Mouse (Mus musculus) embryonic facial prominence, embryonic 15.5 days (tissue): ENCODE measurements at regions not wholly inside any gene's neighbourhood (a gene's known extent, or its start where the extent isn't known, plus 50 kb on each side); places are given as distances from the start of the nearest gene placed in this dataset.

Experiments
- ATAC-seq: fragments of 200-750 bp; cut with Nextera tagmentation; 2 replicates; pipeline ENCODE4 v1.8.0; 2017; ENCODE audit warnings: low read depth, moderate TSS enrichment; ENCODE audit not compliant: insufficient number of reproducible peaks, low FRiP score, low TSS enrichment
- H3K27ac ChIP-seq: fragments of 300-500 bp; sonication (generic); replicated peaks from 2 replicates; pipeline ENCODE4 v1.5.1; 2015; ENCODE audit warnings: mild to moderate bottlenecking, inconsistent platforms
- H3K27me3 ChIP-seq: fragments of 300-500 bp; sonication (generic); 2 replicates; pipeline ENCODE4 v1.6.1; 2015; ENCODE audit warnings: inconsistent platforms
- H3K36me3 ChIP-seq: fragments of 300-500 bp; sonication (generic); 2 replicates; pipeline ENCODE4 v1.6.1; 2015; ENCODE audit warnings: mild to moderate bottlenecking, inconsistent platforms
- H3K4me1 ChIP-seq: fragments of 300-500 bp; sonication (generic); 2 replicates; pipeline ENCODE4 v1.6.1; 2015; ENCODE audit warnings: inconsistent platforms
- H3K4me2 ChIP-seq: fragments of 300-500 bp; sonication (generic); replicated peaks from 2 replicates; pipeline ENCODE4 v1.6.1; 2015; ENCODE audit warnings: mild to moderate bottlenecking, inconsistent platforms
- H3K4me3 ChIP-seq: fragments of 300-500 bp; sonication (generic); replicated peaks from 2 replicates; pipeline ENCODE4 v1.5.1; 2015; ENCODE audit warnings: mild to moderate bottlenecking, inconsistent platforms
- H3K9ac ChIP-seq: fragments of 300-500 bp; sonication (generic); 2 replicates; pipeline ENCODE4 v1.6.1; 2015; ENCODE audit warnings: inconsistent platforms
- H3K9me3 ChIP-seq: fragments of 300-500 bp; sonication (generic); replicated peaks from 2 replicates; pipeline ENCODE4 v1.6.1; 2016; ENCODE audit warnings: inconsistent platforms
- WGBS: fragments of 180-500 bp; shearing (Covaris S2); methylation state at CpG from one replicate; pipeline ENCODE4 v1.1.7; 2015; 5-methylcytosine and 5-hydroxymethylcytosine counted together

DNA sequence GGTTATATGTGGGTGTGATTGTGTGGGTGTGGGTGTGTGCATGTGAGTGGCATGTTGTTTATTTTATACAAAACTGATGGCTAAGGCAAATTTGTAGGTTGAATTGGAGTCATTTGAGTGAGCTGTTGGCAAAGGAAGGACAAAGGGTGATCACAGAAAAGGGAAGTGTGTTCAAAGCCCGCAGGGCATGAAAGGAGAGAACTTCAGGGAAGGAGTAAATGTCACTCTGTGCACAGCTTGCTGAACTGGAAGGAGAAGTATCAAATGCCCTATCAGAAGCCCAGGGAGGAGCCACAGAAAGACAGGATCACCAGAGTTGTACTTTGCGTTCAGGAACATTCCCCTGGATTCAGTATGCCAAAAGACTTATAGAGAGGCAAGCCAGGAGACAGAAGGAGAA, 122.3 kb upstream of the Tent5a start:
- H3K4me1 ChIP-seq = no peaks in the 10 kb centered on the region
- ATAC-seq = no peak
- H3K4me3 ChIP-seq = no peak overlapping the region
- no peak overlapping the region for H3K27ac ChIP-seq
- no peak overlapping the region for H3K4me2 ChIP-seq
- 63% methylated on average over 2 of the region's 2 CpGs for WGBS
- no peak overlapping the region for H3K9ac ChIP-seq
- no peaks in the 10 kb centered on the region for H3K27me3 ChIP-seq
- H3K36me3 ChIP-seq = no peaks in the 10 kb centered on the region
- H3K9me3 ChIP-seq = no peaks in the 10 kb centered on the region

GRCm38 (mm10) chr9:85442761-85443505, 115.8 kb upstream of the Tent5a start:
- no peak overlapping the region for H3K9ac ChIP-seq
- ATAC-seq = no peak
- 68% methylated on average over 4 of the region's 4 CpGs for WGBS

DNA sequence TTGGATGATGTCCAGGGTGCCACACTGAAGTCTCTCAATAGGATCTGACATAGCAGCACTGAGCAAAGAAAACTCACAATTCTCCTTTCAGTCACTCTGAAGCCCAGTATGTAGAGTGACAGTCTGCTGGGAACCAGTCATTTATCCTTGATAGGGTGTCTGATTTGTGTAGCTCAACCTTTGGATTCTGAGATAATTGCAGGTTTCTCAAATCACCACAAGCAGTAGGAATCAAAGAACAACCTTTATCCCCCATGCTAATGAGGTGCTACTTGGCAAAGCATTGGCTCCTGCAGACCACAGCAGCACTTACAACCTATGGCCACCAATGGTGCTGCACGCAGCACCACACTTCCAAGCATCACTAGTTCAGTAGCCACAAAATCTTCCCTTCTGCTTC, 112.5 kb upstream of the Tent5a start:
- 52% methylated on average over 1 of the region's 1 CpGs for WGBS
- no peaks in the 10 kb centered on the region for H3K36me3 ChIP-seq
- H3K4me2 ChIP-seq = no peak overlapping the region
- no peak overlapping the region for H3K4me3 ChIP-seq
- ATAC-seq = no peak
- no peak overlapping the region for H3K9ac ChIP-seq
- H3K27me3 ChIP-seq = no peaks in the 10 kb centered on the region
- no peak overlapping the region for H3K27ac ChIP-seq
- H3K4me1 ChIP-seq = no peaks in the 10 kb centered on the region
- H3K9me3 ChIP-seq = no peaks in the 10 kb centered on the region

More at GRCm38 (mm10) chr9:85442761-85443505, 115.8 kb upstream of the Tent5a start:
- no peak overlapping the region for H3K4me3 ChIP-seq
- no peaks in the 10 kb centered on the region for H3K27me3 ChIP-seq
- no peaks in the 10 kb centered on the region for H3K9me3 ChIP-seq
- H3K4me2 ChIP-seq = no peak overlapping the region
- no peaks in the 10 kb centered on the region for H3K36me3 ChIP-seq
- H3K27ac ChIP-seq = no peak overlapping the region
- no peaks in the 10 kb centered on the region for H3K4me1 ChIP-seq

DNA sequence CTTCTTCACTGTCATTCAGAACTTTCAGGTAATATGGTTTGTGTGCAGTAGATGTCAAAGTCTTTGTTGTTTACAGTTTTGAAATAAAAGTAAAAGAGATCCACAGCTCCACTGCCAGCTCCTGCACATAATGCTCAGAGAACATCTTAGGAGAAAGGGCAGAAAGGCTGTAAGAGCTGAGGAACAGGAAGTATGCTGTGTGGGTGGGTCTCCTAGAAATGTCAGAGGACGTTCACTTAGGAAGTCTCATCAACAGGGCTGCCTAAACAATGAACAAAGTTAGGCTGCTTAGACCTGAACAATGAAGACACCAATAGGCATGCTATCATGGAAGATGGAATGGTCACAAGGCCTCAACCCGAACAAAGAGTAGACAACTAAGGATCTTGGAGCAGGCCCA, 105.1 kb upstream of the Tent5a start:
- Histone ChIP-seq H3K4me2 (no peak overlapping the region), H3K4me3 (no peak overlapping the region), H3K36me3 (no peaks in the 10 kb centered on the region), H3K9me3 (no peaks in the 10 kb centered on the region), H3K4me1 (no peaks in the 10 kb centered on the region), H3K27me3 (no peaks in the 10 kb centered on the region), H3K27ac (no peak overlapping the region), H3K9ac (no peak overlapping the region)
- WGBS = 62% methylated on average over 2 of the region's 2 CpGs
- ATAC-seq = no peak

- Histone ChIP-seq H3K9me3 (no peaks in the 10 kb centered on the region), H3K4me2 (no peak overlapping the region), H3K27me3 (no peaks in the 10 kb centered on the region), H3K36me3 (no peaks in the 10 kb centered on the region), H3K27ac (no peak overlapping the region), H3K4me3 (no peak overlapping the region), H3K4me1 (no peaks in the 10 kb centered on the region), H3K9ac (no peak overlapping the region)
- 81% methylated on average over 4 of the region's 4 CpGs for WGBS
- ATAC-seq = no peak
Observed at GRCm38 (mm10) chr9:85426809-85427208, 99.7 kb upstream of the Tent5a start.

- H3K4me3 ChIP-seq = no peak overlapping the region
- 80% methylated on average over 2 of the region's 2 CpGs for WGBS
- no peak for ATAC-seq
Observed at GRCm38 (mm10) chr9:85423908-85424307, 96.8 kb upstream of the Tent5a start.

DNA sequence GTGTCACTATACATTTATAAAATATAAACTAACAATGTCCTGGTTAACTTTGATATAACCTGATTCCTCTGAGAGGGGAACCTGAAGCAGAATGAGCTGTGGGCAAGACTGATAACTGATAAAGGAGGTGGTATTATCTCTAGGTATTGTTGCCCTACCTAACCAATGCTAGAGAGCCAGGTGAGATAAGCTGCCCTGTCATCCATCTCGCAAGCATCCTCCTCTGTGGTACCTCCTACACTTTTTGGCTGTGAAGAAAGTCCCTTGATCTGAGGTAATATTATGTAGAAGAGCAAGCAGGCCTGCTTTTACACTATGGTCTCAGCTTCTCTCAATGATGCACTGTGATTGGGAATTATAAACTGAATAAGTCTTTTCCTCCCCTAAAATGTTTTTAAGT, 87.2 kb upstream of the Tent5a start:
- Histone ChIP-seq H3K4me2 (no peak overlapping the region), H3K36me3 (no peaks in the 10 kb centered on the region), H3K9me3 (no peaks in the 10 kb centered on the region), H3K27ac (no peak overlapping the region), H3K9ac (no peak overlapping the region), H3K4me3 (no peak overlapping the region), H3K4me1 (0 out of 2 replicates have a peak, but pooled peaks cover 6% of the 10 kb centered on the region), H3K27me3 (no peaks in the 10 kb centered on the region)
- 66% methylated on average over 1 of the region's 1 CpGs for WGBS
- no peak for ATAC-seq

More at GRCm38 (mm10) chr9:85423908-85424307, 96.8 kb upstream of the Tent5a start:
- Histone ChIP-seq H3K4me2 (no peak overlapping the region), H3K9ac (no peak overlapping the region), H3K36me3 (no peaks in the 10 kb centered on the region), H3K27me3 (no peaks in the 10 kb centered on the region), H3K27ac (no peak overlapping the region), H3K9me3 (no peaks in the 10 kb centered on the region), H3K4me1 (no peaks in the 10 kb centered on the region)

GRCm38 (mm10) chr9:85413813-85414212, 86.7 kb upstream of the Tent5a start:
- no peak for ATAC-seq
- H3K27me3 ChIP-seq = no peaks in the 10 kb centered on the region
- H3K9ac ChIP-seq = no peak overlapping the region
- H3K4me3 ChIP-seq = no peak overlapping the region
- 0 out of 2 replicates have a peak, but pooled peaks cover 6% of the 10 kb centered on the region for H3K4me1 ChIP-seq
- H3K36me3 ChIP-seq = no peaks in the 10 kb centered on the region
- no peaks in the 10 kb centered on the region for H3K9me3 ChIP-seq
- H3K27ac ChIP-seq = no peak overlapping the region
- whole genome bisulfite sequencing = 16% methylated on average over 1 of the region's 1 CpGs
- no peak overlapping the region for H3K4me2 ChIP-seq

GRCm38 (mm10) chr9:85410643-85411296, 83.6 kb upstream of the Tent5a start:
- Histone ChIP-seq H3K27ac (no peak overlapping the region), H3K9ac (no peak overlapping the region), H3K4me2 (no peak overlapping the region), H3K9me3 (no peaks in the 10 kb centered on the region), H3K27me3 (no peaks in the 10 kb centered on the region), H3K4me3 (no peak overlapping the region), H3K4me1 (0 out of 2 replicates have a peak, but pooled peaks cover 6% of the 10 kb centered on the region), H3K36me3 (no peaks in the 10 kb centered on the region)
- 43% methylated on average over 11 of the region's 11 CpGs for WGBS
- no peak for ATAC-seq

- WGBS = 65% methylated on average over 4 of the region's 4 CpGs
- Histone ChIP-seq H3K9ac (no peak overlapping the region), H3K36me3 (no peaks in the 10 kb centered on the region), H3K9me3 (no peaks in the 10 kb centered on the region), H3K4me1 (0 out of 2 replicates have a peak, but pooled peaks cover 6% of the 10 kb centered on the region), H3K27me3 (no peaks in the 10 kb centered on the region), H3K27ac (no peak overlapping the region), H3K4me3 (no peak overlapping the region), H3K4me2 (no peak overlapping the region)
- ATAC-seq = no peak
Observed at GRCm38 (mm10) chr9:85409974-85410506, 82.9 kb upstream of the Tent5a start.

DNA sequence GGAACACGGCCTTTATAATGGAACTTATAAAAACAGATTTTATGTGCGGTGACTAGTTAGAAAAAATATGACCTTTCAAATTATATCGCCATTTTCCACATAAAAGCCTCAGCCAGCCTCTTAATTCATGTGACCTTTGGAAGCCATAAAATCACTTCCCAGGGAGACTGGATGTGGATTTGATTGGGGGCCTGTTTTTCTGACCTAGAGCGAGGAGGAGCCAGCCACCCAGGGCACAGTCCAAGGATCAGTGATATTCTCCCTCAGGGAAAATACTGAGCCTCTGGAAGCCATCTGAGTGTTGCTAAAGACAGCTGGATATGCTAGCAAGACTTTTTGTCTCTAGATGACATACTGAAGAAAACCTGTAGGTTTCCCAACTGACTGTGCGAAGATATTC, 81.3 kb upstream of the Tent5a start:
- no peak for ATAC-seq
- 69% methylated on average over 5 of the region's 5 CpGs for WGBS
- no peaks in the 10 kb centered on the region for H3K27me3 ChIP-seq
- no peak overlapping the region for H3K4me2 ChIP-seq
- H3K4me3 ChIP-seq = no peak overlapping the region
- H3K27ac ChIP-seq = no peak overlapping the region
- no peak overlapping the region for H3K9ac ChIP-seq
- no peaks in the 10 kb centered on the region for H3K36me3 ChIP-seq
- 0 out of 2 replicates have a peak, but pooled peaks cover 6% of the 10 kb centered on the region for H3K4me1 ChIP-seq
- H3K9me3 ChIP-seq = no peaks in the 10 kb centered on the region
